Mouse (Mus musculus): ENCODE data around the gene Hyls1. TPM values are rescaled to one million over a fixed set of nuclear protein-coding genes. Genes with fewer than 3 reads are reported as not detected.

Gene Hyls1
- polyA plus RNA-seq, 1 experiment from 2014 or later, result 5.0 TPM

- 95% methylated on average over 11 of the region's 11 CpGs for WGBS
- Histone ChIP-seq H3K27me3 (replicated peaks; ENCODE audit: insufficient read depth, low read length) (no peaks in the 10 kb centered on the region), H3K4me3 (ENCODE audit: low read depth, low read length) (no peak overlapping the region), H3K4me2 (replicated peaks; ENCODE audit: low read depth, low read length) (no peak overlapping the region), H3K9me3 (ENCODE audit: low read length) (no peaks in the 10 kb centered on the region), H3K27ac (ENCODE audit: low read length) (no peak overlapping the region), H3K36me3 (ENCODE audit: insufficient read depth, low read length) (no peaks in the 10 kb centered on the region), H3K9ac (replicated peaks; ENCODE audit: low read depth) (no peak overlapping the region), H3K4me1 (ENCODE audit: insufficient read depth, low read depth, low read length) (peaks cover 14% of the 10 kb centered on the region; the same call in 1 of the 2 replicates)
- DNase-seq (ENCODE audit: low spot score) (no peak), ATAC-seq (no peak)
- TF ChIP-seq EP300 (IDR thresholded peaks at IDR 0.05), result no peak
- TF ChIP-seq CTCF (IDR thresholded peaks at IDR 0.05), result no peak
Observed at GRCm38 (mm10) chr9:35561076-35561475, 9.1 kb downstream of the Hyls1 start.

- ATAC-seq, result peak; percentile 92
- WGBS, result under 1% methylated on average over 31 of the region's 31 CpGs
- DNase-seq (ENCODE audit: low spot score), result peak; percentile 90
Observed at GRCm38 (mm10) chr9:35559009-35559890, 10.9 kb downstream of the Hyls1 start.

GRCm38 (mm10) chr9:35558257-35559008 is 11.8 kb downstream of the Hyls1 start, which contains the start of the genes Ddx25 and Pus3:
TSS of gene Ddx25 (minus strand) at chr9:35558528.
TSS of gene Pus3 (plus strand) at chr9:35558595.
- TF ChIP-seq CTCF (IDR thresholded peaks at IDR 0.05) (no peak), EP300 (IDR thresholded peaks at IDR 0.05) (no peak)
- ATAC-seq, result peak; percentile 44

More at GRCm38 (mm10) chr9:35559009-35559890, 10.9 kb downstream of the Hyls1 start:
- H3K4me3 ChIP-seq (ENCODE audit: low read depth, low read length), result peak overlapping the region; percentile 70
- no peaks in the 10 kb centered on the region for H3K9me3 ChIP-seq (ENCODE audit: low read length)
- 0 out of 2 replicates have a peak overlapping the region, but pooled peaks have one; percentile 32 for H3K27ac ChIP-seq (ENCODE audit: low read length)
- no peaks in the 10 kb centered on the region for H3K36me3 ChIP-seq (ENCODE audit: insufficient read depth, low read length)
- no peaks in the 10 kb centered on the region for H3K27me3 ChIP-seq (replicated peaks; ENCODE audit: insufficient read depth, low read length)
- TF ChIP-seq CTCF (IDR thresholded peaks at IDR 0.05), result no peak
- TF ChIP-seq EP300 (IDR thresholded peaks at IDR 0.05), result no peak
- H3K4me1 ChIP-seq (ENCODE audit: insufficient read depth, low read depth, low read length), result peaks cover 14% of the 10 kb centered on the region; the same call in 1 of the 2 replicates
- peak overlapping the region; percentile 99 for H3K4me2 ChIP-seq (replicated peaks; ENCODE audit: low read depth, low read length)
- H3K9ac ChIP-seq (replicated peaks; ENCODE audit: low read depth), result peak overlapping the region; percentile 44

GRCm38 (mm10) chr9:35556494-35557102 is 13.6 kb downstream of the Hyls1 start:
- Histone ChIP-seq H3K9me3 (ENCODE audit: low read length) (no peaks in the 10 kb centered on the region), H3K27me3 (replicated peaks; ENCODE audit: insufficient read depth, low read length) (no peaks in the 10 kb centered on the region), H3K4me2 (replicated peaks; ENCODE audit: low read depth, low read length) (no peak overlapping the region), H3K4me1 (ENCODE audit: insufficient read depth, low read depth, low read length) (peaks cover 14% of the 10 kb centered on the region; the same call in 1 of the 2 replicates), H3K4me3 (ENCODE audit: low read depth, low read length) (no peak overlapping the region), H3K27ac (ENCODE audit: low read length) (no peak overlapping the region), H3K9ac (replicated peaks; ENCODE audit: low read depth) (no peak overlapping the region), H3K36me3 (ENCODE audit: insufficient read depth, low read length) (no peaks in the 10 kb centered on the region)
- 46% methylated on average over 12 of the region's 12 CpGs for WGBS
- TF ChIP-seq EP300 (IDR thresholded peaks at IDR 0.05) (no peak), CTCF (IDR thresholded peaks at IDR 0.05) (no peak)
- DNase-seq (ENCODE audit: low spot score) (peak; percentile 50), ATAC-seq (peak; percentile 32; the same call in 1 of the 2 replicates)

More at GRCm38 (mm10) chr9:35558257-35559008, 11.8 kb downstream of the Hyls1 start, which contains the start of the genes Ddx25 and Pus3:
- peak within 1 kb of the TSS; percentile 44 for H3K9ac ChIP-seq (replicated peaks; ENCODE audit: low read depth)
- H3K9me3 ChIP-seq (ENCODE audit: low read length), result no peaks in the 10 kb centered on the region
- H3K27me3 ChIP-seq (replicated peaks; ENCODE audit: insufficient read depth, low read length), result no peaks in the 10 kb centered on the region
- WGBS, result 2% methylated on average over 42 of the region's 59 CpGs
- no peak for DNase-seq (ENCODE audit: low spot score)
- H3K27ac ChIP-seq (ENCODE audit: low read length), result 0 out of 2 replicates have a peak within 1 kb of the TSS, but pooled peaks have one; percentile 32
- H3K4me3 ChIP-seq (ENCODE audit: low read depth, low read length), result peak within 1 kb of the TSS; percentile 70
- peak within 1 kb of the TSS; percentile 99 for H3K4me2 ChIP-seq (replicated peaks; ENCODE audit: low read depth, low read length)
- H3K4me1 ChIP-seq (ENCODE audit: insufficient read depth, low read depth, low read length), result peaks cover 14% of the 10 kb centered on the region; the same call in 1 of the 2 replicates
- H3K36me3 ChIP-seq (ENCODE audit: insufficient read depth, low read length), result no peaks in the 10 kb centered on the region

- TF ChIP-seq EP300 (IDR thresholded peaks at IDR 0.05) (no peak), CTCF (IDR thresholded peaks at IDR 0.05) (no peak)
- Histone ChIP-seq H3K27me3 (replicated peaks; ENCODE audit: insufficient read depth, low read length) (no peaks in the 10 kb centered on the region), H3K4me2 (replicated peaks; ENCODE audit: low read depth, low read length) (no peak overlapping the region), H3K36me3 (ENCODE audit: insufficient read depth, low read length) (no peaks in the 10 kb centered on the region), H3K27ac (ENCODE audit: low read length) (no peak overlapping the region), H3K4me3 (ENCODE audit: low read depth, low read length) (no peak overlapping the region), H3K9me3 (ENCODE audit: low read length) (no peaks in the 10 kb centered on the region), H3K9ac (replicated peaks; ENCODE audit: low read depth) (no peak overlapping the region), H3K4me1 (ENCODE audit: insufficient read depth, low read depth, low read length) (no peaks in the 10 kb centered on the region)
- WGBS, result 64% methylated on average over 9 of the region's 9 CpGs
- DNase-seq (ENCODE audit: low spot score), result no peak
- ATAC-seq, result no peak
Observed at GRCm38 (mm10) chr9:35548455-35548854, 21.7 kb downstream of the Hyls1 start.
